Mouse (Mus musculus): ENCODE data around the gene Car4. TPM values are rescaled to one million over a fixed set of nuclear protein-coding genes. Genes with fewer than 3 reads are reported as not detected.

Gene Car4
- polyA plus RNA-seq, 2 experiments = 0.20 TPM; not detected in 1

DNA sequence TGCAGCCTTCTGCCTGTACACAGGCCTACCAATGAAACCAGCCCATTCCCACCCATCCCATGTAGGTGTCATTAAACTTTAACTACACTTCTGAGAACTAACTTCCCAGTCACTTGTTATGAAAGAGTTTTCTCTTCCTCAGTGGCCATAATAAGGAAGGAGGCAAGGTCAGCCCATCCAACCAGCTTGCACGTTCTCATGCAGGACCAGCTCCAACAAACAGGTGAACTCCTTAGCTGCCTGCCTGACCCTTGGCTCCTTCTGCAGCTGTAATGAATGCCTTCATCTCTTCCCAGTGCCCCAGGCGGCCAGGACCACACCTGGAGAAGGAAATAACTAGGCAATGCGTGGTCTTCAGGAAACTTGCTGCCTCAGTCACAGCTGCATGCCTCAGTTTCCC, 11.7 kb upstream of the Car4 start:
- H3K9me3 ChIP-seq (ENCODE audit: control insufficient read depth, low read length) = no peaks in the 10 kb centered on the region
- no peak overlapping the region for H3K4me2 ChIP-seq (replicated peaks; ENCODE audit: low read depth, low read length, severe bottlenecking)
- H3K4me3 ChIP-seq (replicated peaks; ENCODE audit: low read length) = no peak overlapping the region
- H3K27ac ChIP-seq (replicated peaks; ENCODE audit: low read depth, low read length) = no peak overlapping the region
- DNase-seq (ENCODE audit: low spot score) (no peak), ATAC-seq (ENCODE audit: low FRiP score, low read depth) (no peak)
- H3K27me3 ChIP-seq (ENCODE audit: control insufficient read depth, insufficient read depth, low read length) = no peaks in the 10 kb centered on the region
- no peak for TF ChIP-seq POLR2A (IDR thresholded peaks at IDR 0.05; ENCODE audit: borderline replicate concordance, extremely low read depth, insufficient read depth, insufficient read length)
- H3K36me3 ChIP-seq (ENCODE audit: control insufficient read depth, insufficient read depth, low read length) = no peaks in the 10 kb centered on the region
- no peaks in the 10 kb centered on the region for H3K4me1 ChIP-seq (ENCODE audit: control insufficient read depth, insufficient read depth, low read length)
- 42% methylated on average over 3 of the region's 3 CpGs for WGBS
- H3K9ac ChIP-seq (ENCODE audit: low read depth, low read length, severe bottlenecking) = no peak overlapping the region

DNA sequence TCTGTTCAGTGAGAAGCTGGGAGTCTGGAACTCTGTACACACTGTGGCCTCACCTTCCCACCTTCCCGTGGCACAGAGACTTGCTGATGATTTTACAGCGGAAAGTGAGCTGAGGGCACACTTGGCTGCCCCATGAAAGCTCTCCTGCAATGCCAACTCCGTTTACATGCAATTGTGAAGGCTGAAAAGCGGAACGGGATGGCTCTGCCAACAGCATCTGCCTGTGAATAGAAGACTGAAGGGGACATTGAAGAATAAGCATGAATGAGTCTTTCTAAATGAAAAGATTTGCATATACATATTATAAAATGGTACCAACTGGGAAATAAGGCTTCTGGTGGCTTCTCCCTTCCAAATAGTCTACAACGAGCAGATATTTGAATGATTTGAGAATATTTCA, 10.4 kb upstream of the Car4 start:
- Histone ChIP-seq H3K4me2 (replicated peaks; ENCODE audit: low read depth, low read length, severe bottlenecking) (no peak overlapping the region), H3K4me1 (ENCODE audit: control insufficient read depth, insufficient read depth, low read length) (no peaks in the 10 kb centered on the region), H3K4me3 (replicated peaks; ENCODE audit: low read length) (no peak overlapping the region), H3K36me3 (ENCODE audit: control insufficient read depth, insufficient read depth, low read length) (no peaks in the 10 kb centered on the region), H3K9me3 (ENCODE audit: control insufficient read depth, low read length) (no peaks in the 10 kb centered on the region), H3K27me3 (ENCODE audit: control insufficient read depth, insufficient read depth, low read length) (no peaks in the 10 kb centered on the region), H3K27ac (replicated peaks; ENCODE audit: low read depth, low read length) (no peak overlapping the region), H3K9ac (ENCODE audit: low read depth, low read length, severe bottlenecking) (no peak overlapping the region)
- WGBS = 73% methylated on average over 6 of the region's 6 CpGs
- ATAC-seq (ENCODE audit: low FRiP score, low read depth) = no peak
- DNase-seq (ENCODE audit: low spot score) = no peak
- TF ChIP-seq POLR2A (IDR thresholded peaks at IDR 0.05; ENCODE audit: borderline replicate concordance, extremely low read depth, insufficient read depth, insufficient read length) = no peak

DNA sequence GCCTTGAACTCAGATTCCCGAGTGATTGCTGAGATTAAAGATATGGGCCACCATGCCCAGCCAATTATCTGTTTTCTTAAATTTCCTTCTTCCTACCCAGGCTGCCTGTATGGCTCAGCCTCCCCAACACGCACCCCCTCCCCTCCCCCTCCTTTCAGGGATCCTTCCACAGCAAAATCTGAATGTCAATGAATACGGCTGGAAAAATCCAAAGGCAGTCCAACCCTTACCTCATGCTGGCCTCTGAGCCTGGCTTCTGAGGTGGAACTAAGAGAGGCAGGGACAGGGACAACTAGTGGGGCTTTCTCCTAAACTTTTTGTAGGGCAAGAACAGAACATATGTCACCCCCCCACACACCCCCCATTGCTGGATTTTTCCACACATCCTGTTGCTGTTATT, 9.5 kb upstream of the Car4 start:
- WGBS = 58% methylated on average over 3 of the region's 3 CpGs
- Histone ChIP-seq H3K27ac (replicated peaks; ENCODE audit: low read depth, low read length) (no peak overlapping the region), H3K4me1 (ENCODE audit: control insufficient read depth, insufficient read depth, low read length) (no peaks in the 10 kb centered on the region), H3K4me2 (replicated peaks; ENCODE audit: low read depth, low read length, severe bottlenecking) (no peak overlapping the region), H3K27me3 (ENCODE audit: control insufficient read depth, insufficient read depth, low read length) (no peaks in the 10 kb centered on the region), H3K36me3 (ENCODE audit: control insufficient read depth, insufficient read depth, low read length) (no peaks in the 10 kb centered on the region), H3K9ac (ENCODE audit: low read depth, low read length, severe bottlenecking) (no peak overlapping the region), H3K4me3 (replicated peaks; ENCODE audit: low read length) (no peak overlapping the region), H3K9me3 (ENCODE audit: control insufficient read depth, low read length) (no peaks in the 10 kb centered on the region)
- TF ChIP-seq POLR2A (IDR thresholded peaks at IDR 0.05; ENCODE audit: borderline replicate concordance, extremely low read depth, insufficient read depth, insufficient read length) = no peak
- DNase-seq (ENCODE audit: low spot score) (no peak), ATAC-seq (ENCODE audit: low FRiP score, low read depth) (no peak)

DNA sequence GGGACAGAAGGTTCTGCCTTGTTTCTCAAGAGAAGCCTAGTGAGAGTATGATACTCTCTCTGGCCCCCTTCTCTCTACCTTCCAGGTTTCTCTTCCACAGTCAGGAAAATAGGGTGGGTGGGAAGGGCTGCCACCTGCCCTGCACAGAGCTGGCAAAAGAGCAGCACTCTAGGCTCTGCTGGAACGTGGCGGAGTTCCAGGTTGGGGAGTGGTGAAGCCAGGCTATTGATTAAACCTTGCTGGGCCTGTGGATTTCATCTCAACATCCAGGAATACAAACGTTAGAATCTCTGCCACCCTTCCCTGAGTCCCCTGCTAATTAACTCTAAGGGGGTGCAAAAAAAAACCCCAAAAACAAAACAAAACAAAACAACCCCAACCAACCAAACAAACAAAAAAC, 9.1 kb upstream of the Car4 start:
- no peak for ATAC-seq (ENCODE audit: low FRiP score, low read depth)
- no peak for DNase-seq (ENCODE audit: low spot score)
- no peaks in the 10 kb centered on the region for H3K9me3 ChIP-seq (ENCODE audit: control insufficient read depth, low read length)
- no peak for TF ChIP-seq POLR2A (IDR thresholded peaks at IDR 0.05; ENCODE audit: borderline replicate concordance, extremely low read depth, insufficient read depth, insufficient read length)
- H3K36me3 ChIP-seq (ENCODE audit: control insufficient read depth, insufficient read depth, low read length) = no peaks in the 10 kb centered on the region
- H3K4me3 ChIP-seq (replicated peaks; ENCODE audit: low read length) = no peak overlapping the region
- no peak overlapping the region for H3K27ac ChIP-seq (replicated peaks; ENCODE audit: low read depth, low read length)
- H3K27me3 ChIP-seq (ENCODE audit: control insufficient read depth, insufficient read depth, low read length) = no peaks in the 10 kb centered on the region
- no peak overlapping the region for H3K9ac ChIP-seq (ENCODE audit: low read depth, low read length, severe bottlenecking)
- no peak overlapping the region for H3K4me2 ChIP-seq (replicated peaks; ENCODE audit: low read depth, low read length, severe bottlenecking)
- H3K4me1 ChIP-seq (ENCODE audit: control insufficient read depth, insufficient read depth, low read length) = no peaks in the 10 kb centered on the region
- 61% methylated on average over 3 of the region's 3 CpGs for WGBS

- no peak overlapping the region for H3K9ac ChIP-seq (ENCODE audit: low read depth, low read length, severe bottlenecking)
- ATAC-seq (ENCODE audit: low FRiP score, low read depth) = no peak
- no peak for DNase-seq (ENCODE audit: low spot score)
These were observed 5.0 kb upstream of the Car4 start for GRCm38 (mm10) chr11:84952611-84953010.

DNA sequence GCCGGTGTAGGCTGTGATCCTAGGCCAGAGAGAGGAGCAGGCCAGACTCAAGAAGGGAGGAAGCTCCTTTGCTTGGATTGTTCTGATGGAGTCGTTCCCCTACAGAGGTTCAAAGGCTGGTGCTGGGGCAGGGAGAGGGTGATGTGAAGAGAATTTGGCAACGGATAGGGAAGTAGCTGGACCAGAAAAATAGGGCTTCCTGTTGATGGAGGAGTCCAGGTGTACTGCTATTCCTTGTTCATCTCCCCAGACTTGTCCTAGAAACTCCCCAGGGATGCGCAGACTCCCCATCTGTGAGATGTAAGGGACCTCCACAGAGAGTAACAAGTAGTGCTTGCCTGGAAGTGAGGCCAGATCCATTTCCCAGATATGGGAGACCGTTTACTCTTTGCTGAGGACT, 1.2 kb upstream of the Car4 start:
- no peaks in the 10 kb centered on the region for H3K36me3 ChIP-seq (ENCODE audit: control insufficient read depth, insufficient read depth, low read length)
- no peak for TF ChIP-seq POLR2A (IDR thresholded peaks at IDR 0.05; ENCODE audit: borderline replicate concordance, extremely low read depth, insufficient read depth, insufficient read length)
- H3K4me2 ChIP-seq (replicated peaks; ENCODE audit: low read depth, low read length, severe bottlenecking) = no peak overlapping the region
- H3K4me3 ChIP-seq (replicated peaks; ENCODE audit: low read length) = no peak overlapping the region
- WGBS = 27% methylated on average over 5 of the region's 5 CpGs
- no peak overlapping the region for H3K27ac ChIP-seq (replicated peaks; ENCODE audit: low read depth, low read length)
- ATAC-seq (ENCODE audit: low FRiP score, low read depth) (no peak), DNase-seq (ENCODE audit: low spot score) (no peak)
- 0 out of 2 replicates have a peak, but pooled peaks cover 8% of the 10 kb centered on the region for H3K4me1 ChIP-seq (ENCODE audit: control insufficient read depth, insufficient read depth, low read length)
- peaks cover 40% of the 10 kb centered on the region for H3K27me3 ChIP-seq (ENCODE audit: control insufficient read depth, insufficient read depth, low read length)
- H3K9ac ChIP-seq (ENCODE audit: low read depth, low read length, severe bottlenecking) = no peak overlapping the region
- H3K9me3 ChIP-seq (ENCODE audit: control insufficient read depth, low read length) = no peaks in the 10 kb centered on the region

More at GRCm38 (mm10) chr11:84952611-84953010, 5.0 kb upstream of the Car4 start:
- H3K4me1 ChIP-seq (ENCODE audit: control insufficient read depth, insufficient read depth, low read length) = 0 out of 2 replicates have a peak, but pooled peaks cover 1% of the 10 kb centered on the region
- no peak overlapping the region for H3K4me3 ChIP-seq (replicated peaks; ENCODE audit: low read length)
- no peak for TF ChIP-seq POLR2A (IDR thresholded peaks at IDR 0.05; ENCODE audit: borderline replicate concordance, extremely low read depth, insufficient read depth, insufficient read length)
- H3K27ac ChIP-seq (replicated peaks; ENCODE audit: low read depth, low read length) = no peak overlapping the region
- 32% methylated on average over 2 of the region's 2 CpGs for WGBS
- peaks cover 15% of the 10 kb centered on the region for H3K27me3 ChIP-seq (ENCODE audit: control insufficient read depth, insufficient read depth, low read length)
- H3K36me3 ChIP-seq (ENCODE audit: control insufficient read depth, insufficient read depth, low read length) = no peaks in the 10 kb centered on the region
- no peaks in the 10 kb centered on the region for H3K9me3 ChIP-seq (ENCODE audit: control insufficient read depth, low read length)
- H3K4me2 ChIP-seq (replicated peaks; ENCODE audit: low read depth, low read length, severe bottlenecking) = no peak overlapping the region

Measured in limb, embryonic 14.5 days (tissue).